Mouse (Mus musculus): ENCODE measurements around the gene Olfr1275.

DNA sequence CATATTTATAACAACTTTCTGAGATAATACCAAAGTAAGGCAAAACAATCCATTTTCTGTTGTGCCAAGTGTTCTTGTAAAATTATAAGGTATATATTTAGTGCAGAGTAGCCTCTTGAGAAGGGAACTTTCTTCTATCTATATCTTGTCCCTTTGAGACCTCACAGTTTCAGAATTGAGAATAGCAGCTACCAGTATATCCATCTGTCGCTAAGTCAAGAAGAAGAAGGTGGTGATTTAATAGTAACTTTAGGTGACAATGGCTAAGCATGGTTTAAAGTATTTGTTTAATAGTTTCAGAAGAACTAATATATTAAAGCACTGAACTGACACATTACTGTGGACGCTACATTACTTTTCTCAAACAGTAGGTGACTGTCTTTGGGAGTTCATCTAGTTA, 38.9 kb upstream of the Olfr1275 start, which contains the start of gene Olfr1277:
- TF ChIP-seq CTCF (IDR thresholded peaks at IDR 0.05) (no peak), POLR2A (IDR thresholded peaks at IDR 0.05; ENCODE audit: insufficient read depth, low read depth, low read length) (no peak), EP300 (IDR thresholded peaks at IDR 0.05; ENCODE audit: insufficient read depth, low read depth, low read length) (no peak)

Measured in heart, adult 2 months (tissue).